Mouse (Mus musculus) E14TG2a.4 (cell line): Measurements from ENCODE around the gene Cox5b.

ENCODE experiments used
- H3K27me3 ChIP-seq: 2 replicates; pipeline ENCODE4 v1.6.1; 2014; ENCODE audit warnings: low read length, control low read depth; ENCODE audit not compliant: insufficient read depth
- H3K36me3 ChIP-seq: 2 replicates; pipeline ENCODE4 v1.6.1; 2014; ENCODE audit warnings: low read length, control low read depth; ENCODE audit not compliant: insufficient read depth
- H3K4me1 ChIP-seq: replicated peaks from 2 replicates; pipeline ENCODE4 v1.6.1; 2014; ENCODE audit warnings: low read depth, low read length, control low read depth
- H3K4me3 ChIP-seq: replicated peaks from 2 replicates; pipeline ENCODE4 v1.5.1; 2014; ENCODE audit warnings: mild to moderate bottlenecking, low read length
- H3K9me3 ChIP-seq: 2 replicates; pipeline ENCODE4 v1.6.1; 2014; ENCODE audit warnings: low read length, control low read depth
- CTCF ChIP-seq: conservative IDR thresholded peaks from 2 replicates; pipeline ENCODE4 v1.5.1; 2014; ENCODE audit warnings: low read length
- NANOG ChIP-seq: IDR thresholded peaks from 2 replicates; pipeline ENCODE4 v1.6.1; 2014; ENCODE audit warnings: borderline replicate concordance, low read length, mixed read lengths
- POU5F1 ChIP-seq: IDR thresholded peaks from 2 replicates; pipeline ENCODE4 v1.6.1; 2014; ENCODE audit warnings: low read length, borderline replicate concordance

Gene Cox5b

DNA sequence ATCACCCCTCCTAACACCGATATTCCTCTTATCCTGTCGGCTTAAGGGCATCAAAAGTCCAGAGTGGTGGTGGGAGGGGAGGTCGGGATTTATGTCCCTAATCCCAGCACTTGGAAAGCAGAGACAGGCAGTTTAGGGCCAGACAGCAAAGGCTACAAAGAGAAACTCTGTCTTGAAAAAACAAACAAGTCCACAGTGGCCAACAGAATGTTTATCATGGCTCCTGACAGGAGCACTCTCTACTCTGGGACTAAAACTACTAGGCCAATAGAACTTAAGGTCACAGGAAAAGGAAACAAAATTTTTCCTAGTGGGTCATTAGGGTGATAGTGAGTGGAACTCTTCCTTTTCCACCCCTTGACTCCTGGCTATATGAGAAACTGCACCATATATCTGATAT lies 16.3 kb upstream of the Cox5b start:
- no peaks in the 10 kb centered on the region for H3K27me3 ChIP-seq
- H3K36me3 ChIP-seq, result peaks cover 20% of the 10 kb centered on the region
- H3K4me3 ChIP-seq, result no peak overlapping the region
- H3K4me1 ChIP-seq, result peaks cover 12% of the 10 kb centered on the region
- no peaks in the 10 kb centered on the region for H3K9me3 ChIP-seq
- TF ChIP-seq NANOG, result no peak
- no peak for TF ChIP-seq POU5F1
- no peak for TF ChIP-seq CTCF

DNA sequence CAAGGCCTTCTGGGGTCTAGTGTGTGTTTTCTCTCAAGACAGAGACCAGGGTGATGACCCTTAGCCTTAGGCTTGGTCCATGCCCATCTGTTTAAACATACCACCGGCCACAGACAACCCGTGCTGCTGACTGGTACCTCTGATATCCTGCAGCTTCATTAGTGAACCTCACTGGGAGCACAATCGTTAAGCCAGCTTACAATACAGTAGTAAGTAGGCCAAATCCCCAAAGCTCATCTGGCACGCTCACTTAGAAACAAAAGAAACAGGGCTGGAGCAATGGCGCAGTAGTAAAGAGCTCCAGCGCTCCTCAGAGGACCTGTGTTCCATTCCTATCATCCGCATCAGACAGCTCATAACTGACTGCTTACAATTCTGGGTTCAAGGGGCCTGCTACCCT lies 10.4 kb upstream of the Cox5b start:
- peaks cover 6% of the 10 kb centered on the region for H3K27me3 ChIP-seq
- no peaks in the 10 kb centered on the region for H3K9me3 ChIP-seq
- TF ChIP-seq NANOG, result no peak
- no peak for TF ChIP-seq CTCF
- TF ChIP-seq POU5F1, result no peak
- peaks cover 53% of the 10 kb centered on the region for H3K4me1 ChIP-seq
- peaks cover 23% of the 10 kb centered on the region for H3K36me3 ChIP-seq
- no peak overlapping the region for H3K4me3 ChIP-seq

GRCm38 (mm10) chr1:36682620-36683355 lies 8.5 kb upstream of the Cox5b start, which contains the start of gene Fam178b:
TSS of gene Fam178b (minus strand) at chr1:36683183.
- Histone ChIP-seq H3K4me3 (peak within 1 kb of the TSS; percentile 78), H3K9me3 (no peaks in the 10 kb centered on the region), H3K4me1 (peaks cover 53% of the 10 kb centered on the region), H3K27me3 (peaks cover 6% of the 10 kb centered on the region), H3K36me3 (peaks cover 11% of the 10 kb centered on the region)
- TF ChIP-seq POU5F1, result no peak
- no peak for TF ChIP-seq NANOG
- TF ChIP-seq CTCF, result no peak

DNA sequence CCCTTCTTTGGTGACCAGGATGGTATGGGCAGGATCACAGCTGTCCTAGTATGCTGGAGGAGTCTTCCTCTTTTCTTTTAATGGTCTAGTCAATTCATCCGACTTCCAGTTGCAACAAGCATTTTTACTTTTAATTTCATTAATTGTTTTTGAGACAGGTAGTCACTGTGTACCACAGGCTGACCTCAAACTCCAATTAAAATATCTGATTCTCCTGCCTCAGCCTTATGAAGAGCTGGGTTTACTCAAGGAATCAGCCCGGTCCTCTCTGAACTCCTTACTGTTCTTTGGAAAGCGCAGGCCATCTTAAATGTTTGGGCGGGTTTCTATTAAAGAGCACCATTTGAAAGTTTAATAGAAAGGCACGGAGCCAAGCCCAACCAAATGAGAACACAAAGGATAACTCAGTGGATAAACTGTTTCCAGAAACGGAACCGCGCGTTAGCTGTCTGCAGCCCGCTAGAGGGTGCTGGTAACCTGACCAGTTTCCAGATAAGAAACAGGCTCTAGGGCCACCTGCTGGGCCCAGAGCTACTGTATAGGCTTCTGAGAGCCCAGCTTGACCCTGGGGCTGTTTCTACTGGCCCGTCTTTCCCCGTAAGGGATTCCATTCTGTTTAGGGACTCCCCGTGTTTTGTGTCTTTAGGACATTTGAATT lies 7.3 kb upstream of the Cox5b start:
- peak overlapping the region; percentile 26; the same call in 1 of the 2 replicates for H3K4me3 ChIP-seq
- H3K4me1 ChIP-seq, result peaks cover 53% of the 10 kb centered on the region
- H3K9me3 ChIP-seq, result no peaks in the 10 kb centered on the region
- H3K27me3 ChIP-seq, result peaks cover 6% of the 10 kb centered on the region
- peaks cover 11% of the 10 kb centered on the region for H3K36me3 ChIP-seq
- TF ChIP-seq CTCF (peak; percentile 56), NANOG (no peak), POU5F1 (no peak)

DNA sequence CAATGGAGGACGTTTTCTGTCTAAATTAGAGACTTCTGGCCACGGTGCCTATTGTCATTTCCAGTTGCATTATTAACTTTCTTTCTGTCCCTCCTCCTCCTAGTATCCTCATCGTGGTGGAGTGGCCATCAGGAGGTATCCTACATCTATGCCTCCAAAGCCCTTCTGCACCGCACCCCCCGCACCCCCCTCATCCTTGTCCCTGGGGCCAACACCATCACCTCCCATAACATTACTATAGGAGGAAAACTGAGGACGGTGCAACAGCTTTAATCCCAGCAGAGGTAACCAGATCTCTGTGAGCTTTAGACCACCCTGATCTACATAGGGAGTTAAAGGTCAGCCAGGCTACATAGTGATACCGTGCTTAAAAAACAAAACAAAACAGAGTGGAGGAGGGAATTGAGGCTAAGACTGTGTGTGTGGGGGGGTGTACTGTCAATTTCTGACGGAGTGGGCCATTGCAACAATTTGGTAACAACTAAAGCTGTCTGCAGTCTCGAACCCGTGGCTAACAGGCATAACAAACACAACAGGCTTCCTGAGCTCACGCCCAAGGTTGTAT lies 496 bp upstream of the Cox5b start:
- H3K4me3 ChIP-seq, result peak overlapping the region; percentile 93

GRCm38 (mm10) chr1:36694871-36695270 lies 3.6 kb downstream of the Cox5b start:
- H3K27me3 ChIP-seq, result no peaks in the 10 kb centered on the region
- no peaks in the 10 kb centered on the region for H3K9me3 ChIP-seq
- H3K36me3 ChIP-seq, result peaks cover 45% of the 10 kb centered on the region
- TF ChIP-seq NANOG (no peak), POU5F1 (no peak), CTCF (no peak)
- no peak overlapping the region for H3K4me3 ChIP-seq
- H3K4me1 ChIP-seq, result peaks cover 50% of the 10 kb centered on the region

More for the DNA sequence above, 496 bp upstream of the Cox5b start:
- no peaks in the 10 kb centered on the region for H3K9me3 ChIP-seq
- H3K36me3 ChIP-seq, result peaks cover 28% of the 10 kb centered on the region
- no peak for TF ChIP-seq NANOG
- TF ChIP-seq CTCF, result no peak
- TF ChIP-seq POU5F1, result no peak
- peaks cover 34% of the 10 kb centered on the region for H3K4me1 ChIP-seq
- H3K27me3 ChIP-seq, result no peaks in the 10 kb centered on the region

GRCm38 (mm10) chr1:36696411-36696810 lies 5.2 kb downstream of the Cox5b start:
- Histone ChIP-seq H3K9me3 (no peaks in the 10 kb centered on the region), H3K27me3 (no peaks in the 10 kb centered on the region), H3K4me1 (peaks cover 55% of the 10 kb centered on the region), H3K4me3 (no peak overlapping the region), H3K36me3 (peaks cover 61% of the 10 kb centered on the region)
- TF ChIP-seq NANOG (no peak), CTCF (no peak), POU5F1 (no peak)

GRCm38 (mm10) chr1:36697030-36697429 lies 5.8 kb downstream of the Cox5b start:
- TF ChIP-seq CTCF (no peak), POU5F1 (no peak), NANOG (no peak)

More at GRCm38 (mm10) chr1:36697030-36697429, 5.8 kb downstream of the Cox5b start:
- no peaks in the 10 kb centered on the region for H3K27me3 ChIP-seq
- no peaks in the 10 kb centered on the region for H3K9me3 ChIP-seq
- H3K4me3 ChIP-seq, result no peak overlapping the region
- peaks cover 66% of the 10 kb centered on the region for H3K36me3 ChIP-seq
- H3K4me1 ChIP-seq, result peaks cover 55% of the 10 kb centered on the region
